Mouse (Mus musculus): ENCODE data around the gene Fam229b. TPM values are rescaled to one million over a fixed set of nuclear protein-coding genes. Genes with fewer than 3 reads are reported as not detected.

Fam229b gene
- polyA plus RNA-seq, 1 experiment, result 3.5 TPM

- H3K9ac ChIP-seq (ENCODE audit: low read depth, poor library complexity, severe bottlenecking), result no peak overlapping the region
- H3K9me3 ChIP-seq (replicated peaks; ENCODE audit: control insufficient read depth, insufficient read depth, low read length, poor library complexity, severe bottlenecking), result no peaks in the 10 kb centered on the region
- H3K27me3 ChIP-seq (ENCODE audit: control insufficient read depth, insufficient read depth, low read length, poor library complexity, severe bottlenecking), result no peaks in the 10 kb centered on the region
- H3K4me3 ChIP-seq (ENCODE audit: low read depth, low read length), result peak overlapping the region; percentile 79
- no peaks in the 10 kb centered on the region for H3K36me3 ChIP-seq (ENCODE audit: control insufficient read depth, insufficient read depth, low read length, poor library complexity, severe bottlenecking)
- no peaks in the 10 kb centered on the region for H3K4me1 ChIP-seq (ENCODE audit: control insufficient read depth, insufficient read depth, low read length)
- TF ChIP-seq CTCF (IDR thresholded peaks at IDR 0.05; ENCODE audit: low read depth, low read length) (peak; percentile 96), EP300 (IDR thresholded peaks at IDR 0.05; ENCODE audit: insufficient read depth, low read depth, low read length) (peak; percentile 49; the same call in 1 of the 2 replicates), POLR2A (IDR thresholded peaks at IDR 0.05; ENCODE audit: insufficient read depth, low read length) (no peak)
- no peak overlapping the region for H3K27ac ChIP-seq (ENCODE audit: insufficient read depth, low read length)
These were observed 37.4 kb upstream of the Fam229b start for GRCm38 (mm10) chr10:39171134-39171533.

- H3K27ac ChIP-seq (ENCODE audit: insufficient read depth, low read length), result no peak overlapping the region
- no peak overlapping the region for H3K9ac ChIP-seq (ENCODE audit: low read depth, poor library complexity, severe bottlenecking)
- TF ChIP-seq POLR2A (IDR thresholded peaks at IDR 0.05; ENCODE audit: insufficient read depth, low read length), result no peak
- TF ChIP-seq EP300 (IDR thresholded peaks at IDR 0.05; ENCODE audit: insufficient read depth, low read depth, low read length), result no peak
- TF ChIP-seq CTCF (IDR thresholded peaks at IDR 0.05; ENCODE audit: low read depth, low read length), result no peak
- no peaks in the 10 kb centered on the region for H3K9me3 ChIP-seq (replicated peaks; ENCODE audit: control insufficient read depth, insufficient read depth, low read length, poor library complexity, severe bottlenecking)
- no peak overlapping the region for H3K4me3 ChIP-seq (ENCODE audit: low read depth, low read length)
- H3K4me1 ChIP-seq (ENCODE audit: control insufficient read depth, insufficient read depth, low read length), result no peaks in the 10 kb centered on the region
- no peaks in the 10 kb centered on the region for H3K36me3 ChIP-seq (ENCODE audit: control insufficient read depth, insufficient read depth, low read length, poor library complexity, severe bottlenecking)
- no peaks in the 10 kb centered on the region for H3K27me3 ChIP-seq (ENCODE audit: control insufficient read depth, insufficient read depth, low read length, poor library complexity, severe bottlenecking)
These were observed 37.0 kb upstream of the Fam229b start for GRCm38 (mm10) chr10:39170706-39171105.

GRCm38 (mm10) chr10:39170181-39170580 lies 36.5 kb upstream of the Fam229b start:
- H3K4me3 ChIP-seq (ENCODE audit: low read depth, low read length), result no peak overlapping the region
- H3K4me1 ChIP-seq (ENCODE audit: control insufficient read depth, insufficient read depth, low read length), result no peaks in the 10 kb centered on the region

DNA sequence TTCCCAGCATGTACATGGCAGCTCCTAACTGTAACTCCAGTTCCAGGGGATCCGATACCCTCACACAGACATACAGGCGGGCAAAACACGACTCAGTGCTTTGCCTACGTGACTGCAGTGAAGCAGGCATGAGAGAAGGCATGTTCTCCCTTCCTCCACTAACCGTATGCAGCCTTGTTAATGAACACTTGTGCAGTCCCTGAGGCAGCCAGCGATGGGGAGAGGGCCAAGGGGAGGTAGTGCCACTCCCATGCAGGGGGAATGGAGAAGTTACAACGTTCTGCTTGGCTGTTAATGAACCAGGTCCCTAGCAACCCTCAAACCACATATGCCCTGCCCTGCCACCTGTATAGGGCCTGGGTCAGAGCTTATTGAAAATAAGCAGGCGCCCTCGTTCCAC lies 35.9 kb upstream of the Fam229b start:
- Histone ChIP-seq H3K36me3 (ENCODE audit: control insufficient read depth, insufficient read depth, low read length, poor library complexity, severe bottlenecking) (no peaks in the 10 kb centered on the region), H3K9ac (ENCODE audit: low read depth, poor library complexity, severe bottlenecking) (no peak overlapping the region), H3K4me1 (ENCODE audit: control insufficient read depth, insufficient read depth, low read length) (no peaks in the 10 kb centered on the region), H3K27me3 (ENCODE audit: control insufficient read depth, insufficient read depth, low read length, poor library complexity, severe bottlenecking) (no peaks in the 10 kb centered on the region), H3K9me3 (replicated peaks; ENCODE audit: control insufficient read depth, insufficient read depth, low read length, poor library complexity, severe bottlenecking) (no peaks in the 10 kb centered on the region), H3K4me3 (ENCODE audit: low read depth, low read length) (no peak overlapping the region), H3K27ac (ENCODE audit: insufficient read depth, low read length) (no peak overlapping the region)
- no peak for TF ChIP-seq EP300 (IDR thresholded peaks at IDR 0.05; ENCODE audit: insufficient read depth, low read depth, low read length)
- TF ChIP-seq CTCF (IDR thresholded peaks at IDR 0.05; ENCODE audit: low read depth, low read length), result no peak
- no peak for TF ChIP-seq POLR2A (IDR thresholded peaks at IDR 0.05; ENCODE audit: insufficient read depth, low read length)

More at GRCm38 (mm10) chr10:39170181-39170580, 36.5 kb upstream of the Fam229b start:
- TF ChIP-seq EP300 (IDR thresholded peaks at IDR 0.05; ENCODE audit: insufficient read depth, low read depth, low read length) (no peak), CTCF (IDR thresholded peaks at IDR 0.05; ENCODE audit: low read depth, low read length) (peak; percentile 95)
- H3K9ac ChIP-seq (ENCODE audit: low read depth, poor library complexity, severe bottlenecking), result no peak overlapping the region
- H3K27ac ChIP-seq (ENCODE audit: insufficient read depth, low read length), result no peak overlapping the region
- H3K9me3 ChIP-seq (replicated peaks; ENCODE audit: control insufficient read depth, insufficient read depth, low read length, poor library complexity, severe bottlenecking), result no peaks in the 10 kb centered on the region
- H3K36me3 ChIP-seq (ENCODE audit: control insufficient read depth, insufficient read depth, low read length, poor library complexity, severe bottlenecking), result no peaks in the 10 kb centered on the region
- no peaks in the 10 kb centered on the region for H3K27me3 ChIP-seq (ENCODE audit: control insufficient read depth, insufficient read depth, low read length, poor library complexity, severe bottlenecking)

DNA sequence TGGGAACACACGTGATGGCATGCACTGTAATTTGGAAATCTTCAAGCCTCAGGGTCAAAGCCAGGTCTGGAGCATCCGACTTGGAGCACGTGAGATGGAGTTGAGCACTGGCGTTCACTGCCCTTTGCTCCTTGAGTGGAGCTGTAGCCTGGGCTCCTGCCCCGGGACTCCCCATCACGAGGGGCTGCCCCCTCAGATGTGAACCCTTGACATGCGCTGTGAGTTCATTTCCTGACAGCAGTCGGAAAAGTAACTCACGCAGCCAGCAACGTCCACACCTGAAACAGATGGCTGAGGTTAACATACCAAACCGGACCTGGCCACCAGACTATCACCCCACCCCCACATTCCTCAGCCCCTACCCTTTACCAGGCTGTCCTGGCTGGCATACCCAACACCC lies 33.9 kb upstream of the Fam229b start:
- no peak overlapping the region for H3K4me3 ChIP-seq (ENCODE audit: low read depth, low read length)
- no peak overlapping the region for H3K9ac ChIP-seq (ENCODE audit: low read depth, poor library complexity, severe bottlenecking)
- no peaks in the 10 kb centered on the region for H3K9me3 ChIP-seq (replicated peaks; ENCODE audit: control insufficient read depth, insufficient read depth, low read length, poor library complexity, severe bottlenecking)
- no peaks in the 10 kb centered on the region for H3K27me3 ChIP-seq (ENCODE audit: control insufficient read depth, insufficient read depth, low read length, poor library complexity, severe bottlenecking)
- H3K36me3 ChIP-seq (ENCODE audit: control insufficient read depth, insufficient read depth, low read length, poor library complexity, severe bottlenecking), result no peaks in the 10 kb centered on the region
- no peak overlapping the region for H3K27ac ChIP-seq (ENCODE audit: insufficient read depth, low read length)
- TF ChIP-seq CTCF (IDR thresholded peaks at IDR 0.05; ENCODE audit: low read depth, low read length) (no peak), POLR2A (IDR thresholded peaks at IDR 0.05; ENCODE audit: insufficient read depth, low read length) (no peak), EP300 (IDR thresholded peaks at IDR 0.05; ENCODE audit: insufficient read depth, low read depth, low read length) (no peak)
- no peaks in the 10 kb centered on the region for H3K4me1 ChIP-seq (ENCODE audit: control insufficient read depth, insufficient read depth, low read length)

- H3K9me3 ChIP-seq (replicated peaks; ENCODE audit: control insufficient read depth, insufficient read depth, low read length, poor library complexity, severe bottlenecking), result no peaks in the 10 kb centered on the region
- H3K36me3 ChIP-seq (ENCODE audit: control insufficient read depth, insufficient read depth, low read length, poor library complexity, severe bottlenecking), result no peaks in the 10 kb centered on the region
- H3K27me3 ChIP-seq (ENCODE audit: control insufficient read depth, insufficient read depth, low read length, poor library complexity, severe bottlenecking), result no peaks in the 10 kb centered on the region
- H3K4me3 ChIP-seq (ENCODE audit: low read depth, low read length), result no peak overlapping the region
- TF ChIP-seq CTCF (IDR thresholded peaks at IDR 0.05; ENCODE audit: low read depth, low read length), result no peak
- no peak overlapping the region for H3K9ac ChIP-seq (ENCODE audit: low read depth, poor library complexity, severe bottlenecking)
- H3K27ac ChIP-seq (ENCODE audit: insufficient read depth, low read length), result no peak overlapping the region
- H3K4me1 ChIP-seq (ENCODE audit: control insufficient read depth, insufficient read depth, low read length), result no peaks in the 10 kb centered on the region
These were observed 32.0 kb upstream of the Fam229b start for GRCm38 (mm10) chr10:39165632-39166115.

Measured in ES-Bruce4 (cell line).